Mouse (Mus musculus) testis, postnatal 10 days (tissue): ENCODE measurements around the gene Prss42.
A peak's percentile ranks its signal among the peaks of the same experiment; 100 is the strongest.

Source experiments
- DNase-seq: peaks from one replicate; pipeline ENCODE4 v3.0.0; 2021; ENCODE audit warnings: low spot score

The Prss42 gene

DNA sequence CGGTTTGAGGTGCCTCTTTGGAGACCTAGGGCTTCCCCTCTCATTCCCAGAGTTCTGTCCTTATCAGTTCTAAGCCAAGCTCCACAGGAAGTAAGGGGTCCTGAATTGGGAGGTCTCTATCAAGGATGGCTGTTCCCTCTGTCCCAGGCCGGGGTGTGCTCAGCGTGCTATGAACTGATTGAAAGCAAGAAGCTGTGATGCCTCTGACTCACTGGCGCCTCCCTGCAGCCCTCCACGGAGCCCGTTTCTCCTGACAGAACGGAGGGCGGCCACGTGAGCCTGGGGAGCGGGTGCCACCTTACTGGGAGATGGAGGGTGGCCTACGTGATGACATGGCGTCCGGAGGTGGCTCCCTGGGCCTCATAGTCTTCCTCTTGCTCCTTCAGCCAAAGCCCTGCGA lies at the start of gene Prss42:
TSS of gene Prss42 (plus strand) at position 301 of the 400 bp plus-strand sequence.
- no peak for DNase-seq

GRCm38 (mm10) chr9:110748451-110748850 lies 49.5 kb upstream of the Prss42 start:
- DNase-seq: no peak

- DNase-seq: no peak
These were observed 47.4 kb upstream of the Prss42 start for GRCm38 (mm10) chr9:110750404-110751187.

DNA sequence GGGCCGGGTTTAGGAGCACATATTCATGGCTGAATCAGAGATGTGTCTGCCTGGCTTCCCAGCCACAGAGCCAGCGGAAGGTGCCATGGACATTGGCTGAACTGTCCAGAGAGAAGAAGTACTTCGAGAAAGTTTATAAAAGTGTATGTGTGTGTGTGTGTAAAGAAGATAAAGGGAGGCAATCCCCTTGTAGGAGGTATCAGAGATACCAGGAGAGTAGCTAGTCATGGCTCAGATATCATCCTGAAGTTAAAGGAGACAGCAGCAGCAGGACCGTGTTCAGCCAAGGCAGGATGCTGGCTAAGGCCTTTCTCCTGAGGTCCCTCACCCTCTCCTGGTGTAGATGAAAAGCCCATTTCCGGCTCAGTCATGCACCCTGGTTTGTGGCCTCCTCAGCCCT lies 46.6 kb upstream of the Prss42 start:
- no peak for DNase-seq

DNA sequence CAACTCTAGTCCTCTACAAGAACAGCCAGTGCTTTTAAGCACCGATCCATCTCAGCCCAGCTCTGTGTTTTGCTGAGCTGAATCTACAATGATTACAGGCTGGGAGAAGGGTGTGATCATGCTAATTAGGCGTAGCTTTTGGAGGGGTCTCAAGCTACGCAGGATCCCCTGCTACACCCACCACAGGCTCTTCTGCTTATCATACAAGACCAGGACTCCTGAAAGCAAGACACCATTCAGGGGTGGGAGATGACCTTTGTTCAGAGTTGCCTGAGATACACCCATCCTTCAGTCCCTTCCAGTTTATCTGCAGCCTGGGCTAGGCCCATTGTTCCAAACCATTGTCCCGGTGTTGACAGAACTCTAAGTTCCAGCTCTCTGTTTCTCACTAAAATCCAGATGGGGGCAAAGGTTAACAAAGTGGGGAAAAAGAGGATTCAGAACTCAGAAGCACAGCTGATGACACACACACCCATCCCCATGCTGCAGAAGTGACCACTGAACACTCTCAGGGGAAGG lies 45.0 kb upstream of the Prss42 start:
- DNase-seq: no peak

DNA sequence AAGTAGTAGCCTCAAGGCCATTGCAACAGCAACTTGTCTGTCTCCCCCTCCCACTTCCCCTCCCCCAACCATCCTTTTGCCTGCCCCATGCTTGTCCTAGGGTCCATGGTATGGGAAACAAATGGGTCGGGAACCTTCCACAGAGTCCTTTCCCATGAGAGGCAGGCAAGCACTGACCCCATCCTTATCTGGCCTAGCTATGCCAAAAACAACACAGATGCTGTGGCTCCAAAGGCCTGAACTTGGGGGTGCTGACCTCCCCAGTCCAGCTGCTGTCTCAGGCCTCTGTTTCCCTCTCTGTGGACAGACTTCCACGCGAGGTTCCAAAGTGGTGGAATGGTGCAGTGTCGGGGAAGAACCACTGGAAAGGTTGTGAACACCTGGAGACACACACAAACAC lies 44.2 kb upstream of the Prss42 start:
- no peak for DNase-seq

DNA sequence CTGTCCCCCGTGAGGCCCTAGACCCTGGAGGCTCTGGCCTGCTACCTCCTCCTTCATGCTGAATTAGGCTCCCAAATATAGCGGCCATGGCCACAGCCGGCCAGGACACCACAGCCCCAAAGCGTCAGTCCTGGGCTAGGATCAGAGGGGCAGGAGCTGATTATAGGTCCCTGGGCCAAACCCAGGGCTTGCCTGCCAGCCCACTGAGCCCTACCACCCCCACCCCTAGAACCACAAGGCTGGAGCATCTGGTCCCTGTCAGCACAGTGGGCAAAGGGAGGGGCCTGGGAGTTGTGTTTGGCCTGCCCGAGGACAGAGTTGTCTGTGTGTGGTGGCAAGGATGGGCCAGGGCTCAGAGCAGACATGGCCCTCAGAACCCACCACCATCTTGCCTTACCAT lies 40.1 kb upstream of the Prss42 start:
- DNase-seq: no peak

GRCm38 (mm10) chr9:110758605-110759004 lies 39.4 kb upstream of the Prss42 start:
- peak; percentile 86 for DNase-seq

GRCm38 (mm10) chr9:110759265-110759664 lies 38.7 kb upstream of the Prss42 start:
- peak; percentile 74 for DNase-seq

DNA sequence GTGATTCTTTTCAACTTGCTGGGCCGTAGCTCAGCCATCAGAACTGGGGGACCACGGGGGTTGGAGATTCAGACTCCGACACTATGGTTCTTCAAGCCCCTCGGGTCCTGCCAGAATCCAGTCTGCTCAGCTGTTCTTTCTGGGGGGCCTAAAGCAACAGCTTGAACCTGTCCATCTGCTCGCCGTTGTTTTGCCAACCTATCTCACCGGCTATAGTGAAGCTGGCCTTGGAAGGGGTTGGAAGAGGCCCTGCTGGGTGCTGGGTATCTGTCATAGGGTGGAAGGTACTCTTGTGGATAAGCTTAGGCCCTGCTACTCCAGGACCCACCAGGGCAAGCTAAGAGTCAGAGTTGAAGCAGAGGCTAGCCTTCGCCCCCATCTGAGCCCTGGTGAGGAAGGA lies 37.1 kb upstream of the Prss42 start:
- DNase-seq: no peak

- no peak for DNase-seq
These were observed 35.2 kb upstream of the Prss42 start for GRCm38 (mm10) chr9:110762763-110763162.

DNA sequence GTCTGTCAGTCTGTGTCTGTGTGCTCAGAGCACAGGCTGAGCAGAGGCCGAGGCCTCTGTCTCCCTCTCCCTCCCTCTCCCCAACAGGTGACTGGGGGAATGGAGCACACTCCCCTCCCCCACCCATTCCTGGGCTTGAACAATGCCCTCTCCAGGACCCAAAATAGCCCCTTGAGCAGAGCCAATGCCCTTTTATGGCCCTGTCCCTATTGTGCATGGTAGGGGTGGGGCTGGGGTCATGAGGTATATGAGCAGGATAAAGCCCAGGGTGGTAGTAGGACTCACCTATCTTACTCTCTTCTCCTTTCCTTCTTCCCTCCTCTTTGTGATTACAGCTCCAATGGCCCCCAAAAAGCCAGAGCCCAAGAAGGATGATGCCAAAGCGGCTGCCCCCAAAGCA lies 34.6 kb upstream of the Prss42 start:
- DNase-seq: no peak

DNA sequence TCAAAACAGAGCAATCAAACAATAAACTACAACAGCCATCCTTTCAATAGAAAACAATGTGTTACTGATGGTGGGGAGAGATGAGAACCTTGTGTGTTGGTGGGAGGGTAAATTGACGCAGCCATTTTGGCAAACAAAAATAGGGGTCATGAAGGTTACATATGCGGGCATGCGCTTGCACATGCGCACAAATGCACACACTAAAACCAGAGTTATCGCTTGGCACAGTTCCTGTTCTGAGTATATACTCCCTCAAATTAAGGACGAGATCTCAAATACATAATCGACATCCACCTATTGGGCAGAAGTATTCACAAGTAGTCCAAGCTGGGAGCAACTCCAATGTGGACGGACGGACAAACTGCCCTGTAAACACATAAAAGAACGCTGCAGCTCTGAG lies 25.6 kb upstream of the Prss42 start:
- no peak for DNase-seq

DNA sequence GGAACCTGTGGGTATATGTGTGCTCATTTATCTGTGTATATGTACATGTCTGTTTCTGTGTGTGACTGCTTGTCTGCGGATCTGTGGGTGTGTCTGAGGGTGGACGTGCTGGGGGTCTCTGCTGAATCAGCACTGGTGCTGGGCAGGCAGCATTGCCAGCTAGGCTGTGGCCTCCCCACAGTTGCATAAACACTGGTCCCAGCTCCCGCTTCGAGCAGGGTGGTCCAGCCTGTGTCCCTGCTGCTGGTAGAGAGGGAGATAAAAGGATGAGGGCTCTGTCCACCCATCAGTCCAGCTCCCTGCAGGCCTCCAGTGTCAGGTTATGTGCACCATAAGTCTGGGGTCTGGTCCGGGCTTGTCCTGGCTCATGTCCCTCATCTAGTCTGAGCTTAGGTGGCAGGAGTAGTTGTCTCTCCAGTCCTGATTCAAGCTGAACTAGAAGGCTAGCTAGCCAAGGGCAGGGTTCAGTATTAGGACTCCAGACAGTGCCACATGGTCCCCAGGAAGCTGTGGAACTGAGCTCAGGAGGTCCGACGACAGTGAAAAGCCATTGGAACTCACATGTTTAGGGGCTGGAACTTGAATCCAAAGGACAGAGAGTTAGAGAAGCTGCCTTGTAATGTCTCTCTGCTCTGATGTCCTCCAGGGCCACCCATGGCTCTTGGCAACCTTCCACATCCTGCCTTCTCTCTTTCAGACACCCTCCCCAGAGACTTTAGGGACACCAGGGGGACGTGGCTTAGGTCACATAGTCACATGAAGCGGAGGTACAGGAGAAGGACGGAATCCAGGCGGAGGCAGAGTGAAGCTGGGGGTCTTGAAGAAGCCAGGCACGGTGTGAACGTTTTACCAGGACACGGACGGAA lies 23.3 kb upstream of the Prss42 start:
- no peak for DNase-seq

DNA sequence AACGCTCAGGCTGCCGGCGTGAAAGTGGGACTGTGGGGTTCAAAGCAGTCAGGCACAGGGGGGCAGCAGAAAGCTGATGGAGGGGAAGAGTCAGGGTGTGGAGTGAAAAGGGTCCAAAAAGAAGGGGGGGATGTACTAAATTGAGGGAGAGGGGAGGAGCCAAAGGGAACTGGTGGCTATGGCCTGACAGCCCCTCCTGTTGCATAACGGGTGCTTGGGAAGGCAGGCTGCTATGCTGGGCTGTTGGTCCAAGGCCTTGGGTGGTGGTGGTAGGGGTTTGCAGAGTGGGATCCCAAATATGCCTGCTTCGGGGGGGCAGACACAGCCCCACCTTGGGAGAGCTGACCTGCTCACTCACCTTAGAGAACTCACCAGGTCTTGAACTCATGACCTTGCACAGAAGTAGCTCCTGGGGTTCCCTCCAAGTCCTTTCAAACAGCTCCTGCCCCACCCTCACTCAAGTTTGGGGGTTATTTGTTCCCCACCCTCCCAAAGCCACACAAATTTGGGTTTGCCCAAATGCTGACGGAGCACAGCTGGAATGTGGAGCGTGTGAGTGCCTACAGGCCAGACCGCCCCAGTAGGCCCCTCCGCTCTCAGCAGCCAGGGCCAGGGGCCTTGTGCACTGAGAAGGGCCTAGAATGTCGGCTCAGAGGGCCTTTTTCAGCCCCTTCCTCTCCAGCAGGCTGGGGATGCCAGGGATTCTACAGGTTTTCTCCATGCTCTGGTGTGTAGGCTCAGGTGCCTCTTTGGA lies 22.5 kb upstream of the Prss42 start:
- DNase-seq: no peak

GRCm38 (mm10) chr9:110778100-110778499 lies 19.9 kb upstream of the Prss42 start:
- DNase-seq: no peak

DNA sequence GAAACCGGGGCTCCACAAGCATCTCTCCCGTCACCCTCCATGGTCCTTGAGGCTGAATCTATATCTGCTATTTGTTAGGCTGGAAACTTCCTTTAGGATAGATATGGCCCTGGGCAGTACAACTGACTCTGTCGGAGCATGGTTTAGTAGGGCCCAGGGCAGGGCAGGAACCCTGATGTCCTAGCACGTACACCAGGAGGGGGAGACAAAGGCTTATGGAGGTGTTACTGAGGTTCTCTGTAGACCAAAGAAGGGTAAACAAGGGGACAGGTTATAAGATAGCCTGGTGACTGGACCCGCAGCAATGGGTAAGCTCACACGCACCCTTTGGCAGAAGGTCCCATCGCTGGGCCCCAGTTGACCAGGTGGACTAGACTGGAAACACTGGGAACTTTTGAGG lies 19.4 kb upstream of the Prss42 start:
- DNase-seq: no peak

GRCm38 (mm10) chr9:110779242-110779913 lies 18.6 kb upstream of the Prss42 start:
- no peak for DNase-seq

DNA sequence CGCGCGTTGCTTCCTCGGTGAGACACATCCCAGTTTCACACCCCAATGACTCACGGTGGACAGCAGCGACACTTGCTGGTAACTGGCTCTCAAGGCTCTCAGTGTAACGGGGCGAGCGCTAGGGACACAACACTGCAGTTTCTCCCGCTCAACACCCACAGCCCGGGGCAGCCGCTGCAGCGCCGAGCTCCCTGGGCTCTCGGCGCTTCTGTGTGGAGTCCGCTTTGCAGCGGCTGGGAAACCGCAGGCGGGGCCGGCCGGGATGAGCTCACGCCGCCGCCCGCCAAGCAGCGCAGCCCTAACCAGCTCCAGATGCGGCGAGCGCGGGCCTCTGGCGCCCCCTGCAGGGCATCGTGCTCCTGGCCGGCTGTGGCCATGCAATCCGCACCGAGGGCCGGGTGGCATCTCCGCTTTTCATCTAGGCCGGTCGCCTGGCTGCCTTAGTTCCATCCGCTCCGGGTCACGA lies 16.7 kb upstream of the Prss42 start:
- DNase-seq: peak; percentile 98

- peak; percentile 92 for DNase-seq
These were observed 16.2 kb upstream of the Prss42 start for GRCm38 (mm10) chr9:110781731-110782130.

- no peak for DNase-seq
These were observed 14.4 kb upstream of the Prss42 start for GRCm38 (mm10) chr9:110783611-110784010.

DNA sequence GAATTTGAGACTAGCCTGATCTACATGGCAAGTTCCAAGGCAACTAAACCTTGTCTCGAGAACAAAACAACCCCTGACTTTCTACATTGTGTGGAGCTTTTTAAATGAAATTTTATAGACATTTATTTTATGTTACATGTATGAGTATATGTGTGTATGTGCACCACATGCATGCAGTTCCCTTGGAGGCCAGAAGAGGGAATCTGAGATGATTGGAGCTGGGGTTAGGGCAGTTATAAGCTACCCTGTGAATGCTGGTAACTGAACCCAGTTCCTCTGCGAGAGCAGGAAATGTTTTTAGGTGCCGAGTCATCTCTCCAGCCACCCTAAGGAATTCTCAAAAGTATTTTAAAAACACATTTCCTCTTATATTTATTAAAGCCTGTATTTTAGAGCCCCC lies 9.8 kb upstream of the Prss42 start:
- no peak for DNase-seq
